Mouse (Mus musculus) gastrocnemius, postnatal 10 days (tissue): ENCODE data around the gene Ikbip. TPM values are rescaled to one million over a fixed set of nuclear protein-coding genes. Genes with fewer than 3 reads are reported as not detected.

Experiments
- DNase-seq: peaks from one replicate; pipeline ENCODE4 v3.0.0; 2021; ENCODE audit warnings: mixed read lengths
- total RNA-seq, 2 experiments: library from RNA; stranded (reverse); gene quantifications; 2 replicates each; pipeline ENCODE4 v1.2.3; 2021

Ikbip gene
- total RNA-seq, 2 experiments from 2014 or later: 25.2 to 32.3 TPM

DNA sequence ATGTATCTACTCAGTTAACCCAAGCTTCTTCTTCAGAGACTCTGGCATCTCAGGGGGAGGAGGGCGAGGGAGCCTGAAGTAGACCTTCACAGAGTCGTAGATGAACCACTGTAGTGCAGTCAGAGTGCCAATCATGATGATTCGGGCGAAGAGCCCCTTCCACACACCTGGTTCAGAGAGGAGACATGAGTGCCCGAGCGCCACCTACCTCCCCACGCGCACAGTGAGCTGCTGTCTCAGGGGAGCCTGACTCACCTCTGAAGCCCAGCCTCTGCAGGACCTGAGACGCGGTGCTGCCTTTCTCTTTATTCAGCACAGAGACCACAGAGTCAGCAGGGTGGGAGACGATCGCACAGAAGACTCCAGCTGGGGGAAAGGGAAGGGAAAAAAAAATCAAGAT, 34.2 kb downstream of the Ikbip start:
- DNase-seq: no peak

DNA sequence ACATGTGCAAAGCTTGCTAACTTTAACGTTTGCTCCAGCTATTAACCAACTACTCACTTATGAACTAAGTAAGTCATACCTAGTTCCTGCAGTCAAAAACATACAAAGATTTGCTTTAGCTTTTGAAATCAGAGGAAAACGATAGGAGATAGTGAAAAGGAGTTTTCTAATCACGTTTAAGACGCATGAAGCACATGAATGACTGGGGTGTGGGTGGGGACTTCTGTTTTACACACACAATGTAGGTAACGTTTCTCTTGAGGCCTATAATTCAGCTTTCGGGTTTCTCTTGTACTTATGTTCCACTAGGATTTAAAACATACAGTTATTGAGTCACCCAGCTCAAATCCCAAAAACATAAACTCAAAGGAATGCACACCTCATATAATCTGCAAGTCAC, 39.9 kb downstream of the Ikbip start:
- no peak for DNase-seq

- DNase-seq: peak; percentile 58
Observed at GRCm38 (mm10) chr10:91123281-91123827, 40.6 kb downstream of the Ikbip start.

- peak; percentile 97 for DNase-seq
Observed at GRCm38 (mm10) chr10:91123828-91124822, 41.4 kb downstream of the Ikbip start, which contains the start of gene Slc25a3. TSS of gene Slc25a3 (minus strand) at chr10:91124059.

DNA sequence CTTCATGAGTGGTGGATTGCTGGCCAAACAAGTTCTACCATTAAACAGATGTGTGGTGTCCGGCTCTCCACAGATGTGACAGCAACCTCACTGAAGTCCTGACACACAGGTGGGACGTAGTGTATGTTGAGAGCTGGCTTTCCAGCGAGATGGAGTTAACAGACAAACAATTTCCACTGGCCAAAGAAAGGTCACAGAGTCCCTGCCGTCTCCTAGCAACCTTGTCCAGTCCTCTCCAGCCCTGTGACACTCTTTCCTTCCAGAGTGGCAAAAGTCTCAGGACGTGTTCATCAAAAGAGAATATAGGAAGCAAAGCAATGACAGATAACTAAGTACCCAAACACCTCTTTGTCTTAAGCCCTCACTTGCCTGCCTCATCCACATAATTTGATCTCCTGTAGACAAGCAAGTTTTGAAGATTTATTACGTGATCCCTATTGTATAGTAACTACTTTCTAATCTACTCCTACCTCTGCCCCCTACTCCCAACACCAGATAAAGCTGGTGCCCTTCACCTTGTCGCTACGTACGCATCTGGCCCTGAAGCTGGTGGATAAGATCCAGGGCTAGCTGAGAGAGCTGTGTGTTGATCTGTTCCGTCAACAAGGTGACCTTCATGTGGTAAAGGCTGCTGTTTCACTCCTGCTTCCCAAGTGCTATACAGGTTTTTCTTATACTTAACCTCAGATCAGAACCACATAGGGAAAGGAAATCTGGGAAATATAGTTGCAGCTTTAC, 44.0 kb downstream of the Ikbip start:
- no peak for DNase-seq

- DNase-seq: no peak
Observed at GRCm38 (mm10) chr10:91127395-91127794, 44.7 kb downstream of the Ikbip start.

GRCm38 (mm10) chr10:91128551-91129160, 45.9 kb downstream of the Ikbip start:
- no peak for DNase-seq

- DNase-seq: no peak
Observed at GRCm38 (mm10) chr10:91130792-91131191, 48.1 kb downstream of the Ikbip start.

GRCm38 (mm10) chr10:91131565-91131964, 48.8 kb downstream of the Ikbip start:
- DNase-seq: no peak

DNA sequence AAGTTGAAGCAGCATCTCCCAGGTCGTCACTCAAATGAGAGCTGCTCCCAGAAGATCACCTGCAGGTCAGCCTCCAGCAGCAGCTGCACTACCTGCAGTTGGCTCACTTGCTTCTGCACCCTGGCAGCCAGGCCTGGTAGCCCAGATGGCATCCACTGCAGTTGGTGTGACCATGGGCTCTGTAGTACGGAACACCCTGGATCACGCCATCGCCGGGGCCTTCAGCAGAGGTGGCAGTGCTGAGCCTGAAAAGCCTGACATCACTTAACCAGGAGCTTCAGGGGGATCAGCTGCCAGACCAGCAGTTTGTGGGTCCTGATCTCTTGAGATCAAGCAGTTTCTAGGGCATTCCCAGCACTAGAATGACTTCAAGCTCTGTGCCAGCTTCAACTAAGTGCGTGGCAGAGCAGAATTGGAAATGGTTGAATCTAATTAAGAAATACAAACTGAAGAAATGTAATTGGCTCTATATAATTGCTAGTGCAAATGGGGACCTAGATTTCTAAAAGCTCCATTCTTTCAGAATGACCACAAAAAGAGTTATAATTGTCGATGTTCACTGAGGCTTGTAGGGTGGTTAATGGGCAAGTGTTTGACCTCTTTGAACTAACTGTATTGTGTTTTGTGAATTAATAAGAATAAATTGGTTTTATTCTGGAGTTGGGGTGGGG, 52.7 kb downstream of the Ikbip start:
- no peak for DNase-seq

GRCm38 (mm10) chr10:91137400-91137799, 54.7 kb downstream of the Ikbip start:
- no peak for DNase-seq

GRCm38 (mm10) chr10:91138317-91138716, 55.6 kb downstream of the Ikbip start:
- no peak for DNase-seq

DNA sequence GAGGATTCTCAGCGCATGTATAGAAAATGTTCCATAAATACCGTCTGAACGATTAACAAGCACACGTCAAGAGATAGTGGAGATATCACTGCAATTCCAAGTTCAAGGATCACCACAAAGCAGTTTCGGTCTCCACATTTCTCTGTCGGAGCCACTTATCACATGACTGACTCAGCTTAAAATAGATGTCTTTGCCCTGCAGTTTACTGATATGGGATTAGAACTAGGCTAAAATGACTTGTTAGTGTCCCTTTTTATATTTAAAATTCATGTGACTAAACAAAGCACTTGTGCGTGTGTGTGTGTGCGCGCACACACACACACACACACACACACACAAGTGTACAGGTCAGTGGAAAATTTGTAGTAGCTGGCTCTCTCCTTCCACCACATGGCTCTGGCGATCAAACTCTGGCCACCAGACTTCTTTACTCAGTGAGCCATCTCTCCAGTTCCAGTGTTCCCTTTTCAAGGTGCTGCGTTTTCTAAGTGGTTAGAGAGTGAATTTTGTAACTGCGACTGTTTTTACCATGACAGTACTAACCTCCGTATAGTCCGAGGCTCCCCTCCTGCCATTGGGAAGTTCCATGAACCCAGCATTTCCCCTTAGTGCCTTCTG, 56.5 kb downstream of the Ikbip start:
- no peak for DNase-seq

DNA sequence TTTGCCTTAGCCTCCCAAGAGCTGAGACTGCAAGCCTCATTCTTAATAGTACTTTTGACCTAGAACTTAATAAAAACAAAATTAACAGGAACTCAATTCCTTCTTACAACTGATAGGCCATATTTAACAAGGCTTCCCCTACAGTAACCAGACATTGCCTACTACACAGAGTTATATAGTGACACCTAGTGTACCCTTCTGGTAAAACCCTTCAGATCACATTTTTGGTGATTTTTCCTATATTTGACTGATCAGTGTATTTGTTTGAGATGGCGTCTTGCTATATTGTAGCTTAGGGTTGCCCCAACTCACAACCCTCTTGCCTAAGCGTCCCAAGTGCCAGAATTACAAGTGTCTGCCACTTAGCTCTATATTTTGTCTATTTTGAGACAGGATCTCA, 58.8 kb downstream of the Ikbip start:
- DNase-seq: no peak

- DNase-seq: no peak
Observed at GRCm38 (mm10) chr10:91142654-91143191, 60.0 kb downstream of the Ikbip start.

- no peak for DNase-seq
Observed at GRCm38 (mm10) chr10:91143313-91144230, 60.8 kb downstream of the Ikbip start.

- no peak for DNase-seq
Observed at GRCm38 (mm10) chr10:91145413-91145812, 62.7 kb downstream of the Ikbip start.
